Mouse (Mus musculus) neural tube, embryonic 15.5 days (tissue): Measurements from ENCODE around the gene Ablim2. TPM values are rescaled to one million over a fixed set of nuclear protein-coding genes. Genes with fewer than 3 reads are reported as not detected.

Source experiments
- ATAC-seq: fragments of 200-750 bp; cut with Nextera tagmentation; 2 replicates; pipeline ENCODE4 v1.8.0; 2017; ENCODE audit warnings: mild to moderate bottlenecking, moderate TSS enrichment, moderate library complexity; ENCODE audit not compliant: low FRiP score
- H3K27ac ChIP-seq: fragments of 300-500 bp; sonication (generic); replicated peaks from 2 replicates; pipeline ENCODE4 v1.5.1; 2015; ENCODE audit warnings: mild to moderate bottlenecking, inconsistent platforms
- H3K27me3 ChIP-seq: fragments of 300-500 bp; sonication (generic); replicated peaks from 2 replicates; pipeline ENCODE4 v1.6.1; 2015; ENCODE audit warnings: inconsistent platforms
- H3K36me3 ChIP-seq: fragments of 300-500 bp; sonication (generic); 2 replicates; pipeline ENCODE4 v1.6.1; 2015; ENCODE audit warnings: inconsistent platforms
- H3K4me1 ChIP-seq: fragments of 300-500 bp; sonication (generic); 2 replicates; pipeline ENCODE4 v1.6.1; 2015; ENCODE audit warnings: inconsistent platforms
- H3K4me2 ChIP-seq: fragments of 300-500 bp; sonication (generic); 2 replicates; pipeline ENCODE4 v1.6.1; 2015; ENCODE audit warnings: inconsistent platforms, mild to moderate bottlenecking, moderate library complexity
- H3K4me3 ChIP-seq: fragments of 300-500 bp; sonication (generic); replicated peaks from 2 replicates; pipeline ENCODE4 v1.5.1; 2015; ENCODE audit warnings: mild to moderate bottlenecking, inconsistent platforms
- H3K9ac ChIP-seq: fragments of 300-500 bp; sonication (generic); replicated peaks from 2 replicates; pipeline ENCODE4 v1.6.1; 2015; ENCODE audit warnings: mild to moderate bottlenecking, inconsistent platforms
- H3K9me3 ChIP-seq: fragments of 300-500 bp; sonication (generic); replicated peaks from 2 replicates; pipeline ENCODE4 v1.6.1; 2016; ENCODE audit warnings: inconsistent platforms
- WGBS: fragments of 180-500 bp; shearing (Covaris S2); methylation state at CpG from one replicate; pipeline ENCODE4 v1.1.7; 2015; ENCODE audit warnings: mixed read lengths; 5-methylcytosine and 5-hydroxymethylcytosine counted together
- polyA plus RNA-seq: library from polyadenylated mRNA; unstranded; fragments of >200 nt; fragmentation: Nextera tagmentation; extraction: Ambion mirVana; gene quantifications from 2 replicates; pipeline ENCODE4 v1.2.1, GENCODE M21; 2015

Gene Ablim2
- polyA plus RNA-seq = 29.5 and 31.8 TPM in 2 replicates

DNA sequence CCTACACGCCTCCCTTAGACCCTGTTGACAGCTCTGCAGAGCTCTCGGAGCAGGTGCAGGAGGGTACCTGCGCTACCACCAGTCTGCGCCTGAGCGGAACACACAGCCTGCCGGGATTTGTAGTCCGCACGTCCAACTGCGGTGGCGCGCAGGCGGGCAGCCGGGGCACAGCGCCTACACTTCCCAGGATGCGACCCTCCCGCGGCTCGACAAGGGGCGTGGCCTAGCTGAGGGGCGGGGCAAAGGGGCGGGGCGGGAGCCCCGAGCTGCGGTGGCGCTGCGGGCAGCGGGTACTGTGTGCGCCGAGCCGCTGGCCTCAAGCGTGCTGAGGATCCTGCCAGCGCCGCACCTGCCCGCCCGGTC is at the start of gene Ablim2:
Ablim2 (plus strand) TSS at position 242 of the 363 bp plus-strand sequence.
- under 1% methylated on average over 35 of the region's 35 CpGs for WGBS
- Histone ChIP-seq H3K4me3 (peak within 1 kb of the TSS; percentile 72), H3K4me1 (peaks cover 26% of the 10 kb centered on the region), H3K27me3 (peaks cover 25% of the 10 kb centered on the region), H3K36me3 (no peaks in the 10 kb centered on the region), H3K27ac (peak within 1 kb of the TSS; percentile 84), H3K9me3 (no peaks in the 10 kb centered on the region), H3K4me2 (peak within 1 kb of the TSS; percentile 93), H3K9ac (peak within 1 kb of the TSS; percentile 70)
- peak; percentile 97 for ATAC-seq

DNA sequence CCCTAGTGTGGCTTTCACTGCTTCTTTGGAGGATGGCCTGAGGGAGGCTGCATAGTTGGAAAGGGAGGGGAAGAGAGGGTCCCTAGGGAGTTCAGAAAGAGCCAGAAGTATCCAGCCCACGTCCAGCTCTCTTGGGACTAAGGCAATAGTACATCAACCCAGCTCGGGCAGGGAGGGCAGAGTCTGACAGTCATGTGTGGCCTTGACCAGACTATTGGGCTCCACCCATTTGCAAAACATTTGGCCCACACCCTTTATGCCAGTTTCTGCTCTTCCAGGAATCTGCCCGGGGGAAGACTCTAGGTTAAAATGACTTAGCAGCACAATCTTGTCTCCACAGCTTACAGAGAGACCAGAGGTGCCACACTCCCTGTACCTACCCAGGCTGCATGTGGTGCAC is 47.2 kb upstream of the Ablim2 start:
- no peak for ATAC-seq
- no peak overlapping the region for H3K9ac ChIP-seq
- H3K36me3 ChIP-seq = no peaks in the 10 kb centered on the region
- no peaks in the 10 kb centered on the region for H3K9me3 ChIP-seq
- peaks cover 4% of the 10 kb centered on the region; the same call in 1 of the 2 replicates for H3K4me1 ChIP-seq
- H3K4me3 ChIP-seq = no peak overlapping the region
- no peaks in the 10 kb centered on the region for H3K27me3 ChIP-seq
- 55% methylated on average over 3 of the region's 3 CpGs for WGBS
- no peak overlapping the region for H3K27ac ChIP-seq
- H3K4me2 ChIP-seq = no peak overlapping the region

DNA sequence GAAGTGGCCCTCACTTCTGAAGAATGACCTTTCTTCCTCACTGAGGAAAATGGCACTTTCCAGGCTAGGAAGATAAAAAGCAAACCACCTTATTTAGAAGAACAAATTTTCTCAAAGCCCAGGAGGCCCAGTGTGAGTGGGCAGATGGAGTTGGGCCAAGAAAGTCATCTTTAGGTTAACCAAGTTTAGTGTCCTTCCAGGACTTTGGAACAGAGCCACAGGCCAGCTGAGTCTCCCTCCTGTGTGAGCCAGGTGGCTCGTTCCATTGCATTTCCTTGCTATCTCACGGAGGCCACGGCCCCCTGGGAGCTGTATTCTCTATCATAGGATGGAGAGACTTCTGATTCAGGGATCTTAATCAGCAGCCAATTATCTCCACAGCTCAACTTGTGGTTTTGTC is 46.7 kb upstream of the Ablim2 start:
- no peak overlapping the region for H3K9ac ChIP-seq
- no peak overlapping the region for H3K4me3 ChIP-seq
- ATAC-seq = no peak
- 47% methylated on average over 3 of the region's 3 CpGs for WGBS
- no peaks in the 10 kb centered on the region for H3K9me3 ChIP-seq
- no peak overlapping the region for H3K4me2 ChIP-seq
- H3K4me1 ChIP-seq = peaks cover 4% of the 10 kb centered on the region; the same call in 1 of the 2 replicates
- no peak overlapping the region for H3K27ac ChIP-seq
- H3K36me3 ChIP-seq = no peaks in the 10 kb centered on the region
- no peaks in the 10 kb centered on the region for H3K27me3 ChIP-seq

DNA sequence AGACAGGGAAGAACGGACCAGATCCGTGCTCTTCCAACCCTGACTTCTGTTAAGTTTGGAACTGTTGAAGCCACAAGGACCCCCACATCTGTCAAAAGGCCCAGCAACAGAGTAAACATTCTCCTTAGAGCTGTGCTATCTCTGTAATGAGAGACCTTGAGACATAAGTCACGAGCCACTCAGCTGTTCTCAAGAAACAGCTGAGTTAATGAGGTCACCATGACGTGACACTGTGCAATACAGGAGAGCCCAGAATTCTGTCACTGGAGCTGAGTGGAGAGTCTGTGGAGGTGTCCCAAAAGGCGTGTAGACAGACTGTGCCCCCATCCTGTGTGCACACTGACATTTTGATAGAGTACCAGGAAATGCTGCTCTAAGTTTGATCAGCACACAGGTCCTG is 45.2 kb upstream of the Ablim2 start:
- peaks cover 4% of the 10 kb centered on the region; the same call in 1 of the 2 replicates for H3K4me1 ChIP-seq
- H3K9me3 ChIP-seq = no peaks in the 10 kb centered on the region
- H3K9ac ChIP-seq = no peak overlapping the region
- H3K4me3 ChIP-seq = no peak overlapping the region
- no peaks in the 10 kb centered on the region for H3K27me3 ChIP-seq
- no peak overlapping the region for H3K4me2 ChIP-seq
- 77% methylated on average over 5 of the region's 5 CpGs for WGBS
- ATAC-seq = no peak
- H3K36me3 ChIP-seq = no peaks in the 10 kb centered on the region
- H3K27ac ChIP-seq = no peak overlapping the region

DNA sequence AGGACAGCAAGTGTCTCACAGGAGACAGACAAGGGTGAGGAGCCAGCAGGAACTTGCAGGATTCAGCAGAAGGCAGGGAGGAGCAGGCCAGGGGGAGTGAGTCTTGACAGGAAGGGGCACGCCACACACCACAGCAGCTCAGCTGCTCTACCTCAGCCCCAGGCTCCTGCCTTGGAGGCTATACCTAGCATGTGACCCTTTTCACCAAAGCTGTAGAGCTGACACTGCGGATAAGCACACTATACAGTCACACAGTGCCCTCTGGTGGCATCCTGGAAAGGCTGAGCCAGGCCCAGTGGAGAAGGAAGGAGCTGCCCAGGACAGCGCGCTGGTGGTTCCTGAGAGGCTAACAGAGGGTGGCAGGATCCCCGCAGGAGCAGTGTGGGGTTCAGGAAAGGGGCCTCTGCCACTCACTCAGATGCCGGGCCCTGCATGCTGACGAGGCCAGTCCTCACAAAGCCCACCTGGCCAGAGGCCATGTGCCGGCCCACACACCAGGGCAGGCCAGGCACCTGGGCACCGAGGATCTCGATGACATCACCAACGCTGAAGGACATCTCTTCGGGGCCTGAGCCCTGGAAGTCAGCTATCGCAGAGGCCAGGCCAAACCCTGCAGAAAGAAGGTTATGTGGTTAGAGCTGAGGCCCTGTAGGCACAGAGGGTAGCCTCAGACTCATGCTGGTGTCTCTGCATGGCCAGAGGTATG is 43.9 kb upstream of the Ablim2 start:
- H3K36me3 ChIP-seq = no peaks in the 10 kb centered on the region
- H3K4me3 ChIP-seq = no peak overlapping the region
- H3K4me1 ChIP-seq = peaks cover 4% of the 10 kb centered on the region; the same call in 1 of the 2 replicates
- ATAC-seq = peak; percentile 92
- no peak overlapping the region for H3K27ac ChIP-seq
- no peaks in the 10 kb centered on the region for H3K9me3 ChIP-seq
- 52% methylated on average over 13 of the region's 13 CpGs for WGBS
- no peaks in the 10 kb centered on the region for H3K27me3 ChIP-seq
- H3K9ac ChIP-seq = no peak overlapping the region
- no peak overlapping the region for H3K4me2 ChIP-seq

DNA sequence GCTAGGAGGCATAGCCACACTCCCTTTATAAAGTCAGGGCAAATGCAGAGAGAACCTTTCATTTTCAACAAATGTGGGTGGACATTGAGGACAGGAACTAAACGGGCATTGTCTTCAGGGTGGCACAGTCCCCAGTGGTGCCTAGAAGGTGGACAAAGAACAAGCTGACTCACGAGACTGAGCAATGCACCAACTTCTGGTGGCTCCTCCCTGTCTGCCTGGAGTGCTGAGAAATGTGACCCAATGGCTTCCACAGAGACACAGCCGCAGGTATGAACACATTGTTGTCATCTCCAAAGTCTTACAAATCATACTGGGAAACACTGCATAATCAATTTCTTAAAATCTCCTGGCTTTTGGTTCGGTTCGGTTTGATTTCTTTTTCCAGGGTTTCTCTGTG is 40.2 kb upstream of the Ablim2 start:
- H3K4me2 ChIP-seq = no peak overlapping the region
- no peak overlapping the region for H3K27ac ChIP-seq
- no peak overlapping the region for H3K9ac ChIP-seq
- WGBS = 87% methylated on average over 5 of the region's 5 CpGs
- H3K9me3 ChIP-seq = no peaks in the 10 kb centered on the region
- no peaks in the 10 kb centered on the region; the same call in 1 of the 2 replicates for H3K4me1 ChIP-seq
- no peak for ATAC-seq
- no peak overlapping the region for H3K4me3 ChIP-seq
- no peaks in the 10 kb centered on the region for H3K36me3 ChIP-seq
- H3K27me3 ChIP-seq = no peaks in the 10 kb centered on the region

DNA sequence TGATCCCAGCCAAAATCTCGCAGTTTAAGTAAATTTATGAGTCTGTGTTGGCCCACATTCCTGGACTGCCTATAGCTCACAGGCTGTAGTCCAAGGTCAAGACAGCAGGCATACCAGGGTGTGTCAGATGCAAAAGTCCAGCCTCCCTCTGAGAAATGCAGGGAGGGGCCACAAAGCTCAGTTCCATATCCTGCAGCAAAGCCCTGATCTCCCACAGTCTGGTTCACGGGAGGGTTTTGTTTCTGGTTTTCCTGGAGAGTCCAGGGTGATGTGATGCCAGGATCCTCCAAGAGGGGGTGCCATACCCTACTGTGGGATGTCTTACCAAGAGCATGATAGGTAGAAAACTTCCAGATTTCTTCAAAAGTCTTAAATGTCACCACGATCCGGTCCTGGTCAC is 39.7 kb upstream of the Ablim2 start:
- ATAC-seq = no peak
- Histone ChIP-seq H3K4me1 (no peaks in the 10 kb centered on the region; the same call in 1 of the 2 replicates), H3K36me3 (no peaks in the 10 kb centered on the region), H3K4me2 (no peak overlapping the region), H3K27me3 (no peaks in the 10 kb centered on the region), H3K9ac (no peak overlapping the region), H3K27ac (no peak overlapping the region), H3K4me3 (no peak overlapping the region), H3K9me3 (no peaks in the 10 kb centered on the region)
- 55% methylated on average over 4 of the region's 4 CpGs for WGBS

DNA sequence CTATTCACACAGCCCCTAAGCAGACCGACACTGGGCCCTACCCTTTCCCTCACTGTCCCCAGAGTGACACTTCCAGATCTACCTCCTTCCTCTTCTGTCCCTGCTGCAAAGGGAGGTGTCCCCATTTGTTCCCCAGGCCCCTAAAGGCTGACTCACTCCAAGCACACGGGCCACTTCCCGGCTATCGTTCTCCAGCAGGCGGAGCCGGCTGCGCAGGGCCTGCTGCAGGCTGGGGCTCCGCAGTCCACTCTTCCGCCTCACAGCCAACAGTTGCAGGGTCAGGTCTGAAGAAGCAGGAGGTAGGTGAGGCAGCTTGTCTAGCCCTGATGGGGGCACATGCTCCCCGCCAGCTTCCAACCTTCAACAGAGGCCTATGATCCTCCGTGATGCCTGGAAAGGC is 38.9 kb upstream of the Ablim2 start:
- ATAC-seq = no peak
- Histone ChIP-seq H3K27me3 (no peaks in the 10 kb centered on the region), H3K4me2 (no peak overlapping the region), H3K4me3 (no peak overlapping the region), H3K4me1 (no peaks in the 10 kb centered on the region), H3K27ac (no peak overlapping the region), H3K36me3 (no peaks in the 10 kb centered on the region), H3K9ac (no peak overlapping the region), H3K9me3 (no peaks in the 10 kb centered on the region)
- WGBS = 78% methylated on average over 11 of the region's 11 CpGs

DNA sequence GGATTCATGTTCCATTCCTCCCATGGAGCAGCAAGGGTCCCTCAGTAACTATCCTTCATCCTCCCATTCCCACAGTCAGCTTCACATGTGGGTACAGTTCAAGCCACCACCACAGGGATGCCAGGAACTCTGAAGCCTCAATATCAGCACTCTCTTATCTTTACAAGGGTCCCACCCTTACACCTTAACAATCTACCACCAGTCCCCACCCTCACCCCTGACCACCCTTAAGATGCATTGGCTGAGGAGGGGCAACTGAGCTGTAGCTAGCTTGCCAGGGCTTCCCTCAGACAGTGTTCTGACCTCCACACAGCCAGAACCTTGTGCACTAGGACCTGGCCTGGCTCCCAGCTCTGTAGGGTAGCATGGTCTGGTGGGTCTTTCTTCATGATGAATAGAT is 38.3 kb upstream of the Ablim2 start:
- H3K9ac ChIP-seq = no peak overlapping the region
- no peak overlapping the region for H3K4me3 ChIP-seq
- no peak overlapping the region for H3K4me2 ChIP-seq
- H3K9me3 ChIP-seq = no peaks in the 10 kb centered on the region
- no peak for ATAC-seq
- H3K27me3 ChIP-seq = no peaks in the 10 kb centered on the region
- H3K36me3 ChIP-seq = no peaks in the 10 kb centered on the region
- H3K27ac ChIP-seq = no peak overlapping the region
- H3K4me1 ChIP-seq = no peaks in the 10 kb centered on the region

DNA sequence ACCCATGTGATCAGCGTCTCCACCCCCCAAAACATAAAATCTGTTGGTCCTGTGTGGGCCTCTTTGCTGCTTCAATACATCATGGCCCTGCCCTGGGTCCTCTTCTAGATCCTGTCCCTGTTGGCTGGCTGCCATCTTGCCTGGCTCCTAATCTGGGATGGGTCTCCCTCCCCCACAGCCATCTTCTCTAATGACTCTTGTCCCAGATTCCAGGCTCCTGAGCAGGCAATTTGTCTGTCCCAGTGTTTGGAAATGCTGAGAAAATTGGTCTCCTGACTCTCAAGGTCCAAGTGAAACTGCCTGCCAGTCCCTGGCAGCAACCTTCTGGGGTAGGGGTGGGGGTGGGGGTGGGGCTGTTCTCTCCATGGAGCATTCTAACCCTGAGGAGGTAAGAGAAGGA is 37.8 kb upstream of the Ablim2 start:
- 89% methylated on average over 1 of the region's 1 CpGs for WGBS
- Histone ChIP-seq H3K36me3 (no peaks in the 10 kb centered on the region), H3K27me3 (no peaks in the 10 kb centered on the region), H3K27ac (no peak overlapping the region), H3K4me1 (no peaks in the 10 kb centered on the region), H3K9me3 (no peaks in the 10 kb centered on the region), H3K4me2 (no peak overlapping the region), H3K9ac (no peak overlapping the region), H3K4me3 (no peak overlapping the region)
- no peak for ATAC-seq

DNA sequence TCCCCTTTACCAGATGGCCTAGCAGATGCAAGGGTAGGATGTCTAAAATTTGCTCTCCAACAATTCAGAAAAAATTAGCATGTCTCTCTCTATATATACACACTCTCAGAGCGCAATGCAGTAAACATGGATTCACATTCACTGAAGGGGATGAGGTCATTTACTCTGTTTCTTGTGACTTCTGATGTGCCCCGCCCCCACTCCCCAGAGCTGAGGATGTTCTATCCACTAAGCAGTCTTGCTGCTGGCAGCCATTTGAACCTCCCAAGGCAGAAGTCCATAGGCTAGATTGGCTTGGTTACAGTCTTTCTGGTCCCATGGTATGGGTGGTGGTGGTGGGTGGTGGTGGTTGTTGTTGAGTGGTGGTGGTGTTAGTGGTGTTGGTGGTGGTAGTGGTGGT is 35.7 kb upstream of the Ablim2 start:
- Histone ChIP-seq H3K9me3 (no peaks in the 10 kb centered on the region), H3K4me2 (no peak overlapping the region), H3K9ac (no peak overlapping the region), H3K4me1 (no peaks in the 10 kb centered on the region), H3K27me3 (no peaks in the 10 kb centered on the region), H3K27ac (no peak overlapping the region), H3K4me3 (no peak overlapping the region), H3K36me3 (no peaks in the 10 kb centered on the region)
- no peak for ATAC-seq
- 93% methylated on average over 2 of the region's 2 CpGs for WGBS

DNA sequence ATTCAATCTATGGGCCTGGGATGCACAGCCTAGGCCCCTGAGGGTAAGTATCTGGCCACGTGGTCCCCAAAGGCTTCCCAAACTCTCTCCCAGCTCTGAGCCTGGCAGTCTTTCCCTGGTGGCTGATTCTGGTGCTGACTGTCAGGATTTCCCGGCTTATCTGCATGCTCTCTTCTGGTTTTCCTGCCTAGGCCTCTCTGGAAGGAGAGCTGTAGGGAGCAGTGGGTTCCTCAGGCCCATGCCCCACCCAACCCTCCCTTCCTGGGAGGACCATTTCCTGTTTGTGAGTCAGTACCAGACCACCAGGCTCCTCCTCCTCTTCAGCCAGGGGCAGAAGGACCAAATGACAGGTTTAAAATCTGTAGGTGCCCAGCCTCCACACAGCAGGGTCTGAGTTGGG is 35.0 kb upstream of the Ablim2 start:
- no peaks in the 10 kb centered on the region for H3K9me3 ChIP-seq
- no peaks in the 10 kb centered on the region for H3K4me1 ChIP-seq
- WGBS = 46% methylated on average over 2 of the region's 2 CpGs
- H3K27me3 ChIP-seq = no peaks in the 10 kb centered on the region
- ATAC-seq = no peak
- H3K9ac ChIP-seq = no peak overlapping the region
- no peak overlapping the region for H3K4me3 ChIP-seq
- H3K36me3 ChIP-seq = no peaks in the 10 kb centered on the region
- H3K4me2 ChIP-seq = no peak overlapping the region
- no peak overlapping the region for H3K27ac ChIP-seq
